Mouse (Mus musculus) MN1 (cell line): ENCODE measurements around the gene Nfia.

ENCODE experiments used
- DNase-seq: peaks from one replicate; pipeline ENCODE4 v3.0.0-alpha.2; 2016; ENCODE audit warnings: low spot score

Nfia gene

DNA sequence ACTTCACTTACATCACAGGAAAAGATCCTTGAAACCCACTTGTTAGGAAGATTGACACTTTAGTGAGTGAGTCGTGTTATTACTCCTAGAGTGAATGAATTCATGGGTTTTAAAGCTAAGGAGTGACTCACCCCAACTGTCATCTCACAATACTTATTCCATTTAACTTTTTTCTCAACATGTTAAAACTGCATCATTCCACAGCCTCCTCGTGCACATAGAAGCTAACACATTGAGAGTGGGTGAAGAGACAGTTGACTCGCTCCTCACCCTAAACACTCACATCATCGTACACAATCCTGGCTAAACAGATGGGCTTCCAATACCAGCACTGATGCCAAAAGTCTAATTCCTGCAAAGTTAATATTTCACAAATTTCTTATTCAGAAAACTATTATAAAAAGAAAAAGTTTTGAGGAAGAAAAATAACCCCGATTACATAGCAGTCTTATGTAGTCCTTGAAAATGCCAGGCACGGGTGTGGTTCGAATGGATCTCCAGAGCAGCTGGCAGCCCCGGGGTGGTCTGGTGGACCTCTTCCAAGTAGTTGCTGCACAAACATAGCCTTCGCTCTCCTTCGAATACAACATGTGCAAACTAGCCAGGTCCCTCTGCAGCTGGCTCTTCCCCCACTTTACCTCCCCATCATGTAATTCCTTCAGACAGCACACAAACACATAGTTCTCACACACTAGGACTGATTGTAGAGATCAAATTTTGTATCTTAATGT lies 178.0 kb downstream of the Nfia start:
- no peak for DNase-seq

DNA sequence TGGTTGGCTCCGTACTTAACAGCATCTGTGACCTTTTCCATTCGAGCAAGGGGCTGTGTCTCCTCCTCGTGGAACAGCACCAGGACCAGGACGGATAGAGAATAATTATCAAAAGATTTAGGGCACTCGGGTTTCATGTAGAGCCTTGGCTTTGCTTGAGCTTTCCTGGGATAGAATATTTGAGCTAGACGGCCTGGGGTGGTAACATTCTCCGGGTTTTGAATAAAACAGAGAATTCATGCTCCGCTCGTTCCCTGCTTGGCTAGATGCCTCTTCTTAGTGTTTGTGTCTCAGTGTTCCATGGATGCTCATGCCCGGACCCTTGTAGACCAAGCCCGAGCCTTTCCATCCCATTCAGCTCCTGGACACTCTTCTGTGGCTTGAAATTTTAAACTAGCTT lies 181.4 kb downstream of the Nfia start:
- DNase-seq, result no peak

DNA sequence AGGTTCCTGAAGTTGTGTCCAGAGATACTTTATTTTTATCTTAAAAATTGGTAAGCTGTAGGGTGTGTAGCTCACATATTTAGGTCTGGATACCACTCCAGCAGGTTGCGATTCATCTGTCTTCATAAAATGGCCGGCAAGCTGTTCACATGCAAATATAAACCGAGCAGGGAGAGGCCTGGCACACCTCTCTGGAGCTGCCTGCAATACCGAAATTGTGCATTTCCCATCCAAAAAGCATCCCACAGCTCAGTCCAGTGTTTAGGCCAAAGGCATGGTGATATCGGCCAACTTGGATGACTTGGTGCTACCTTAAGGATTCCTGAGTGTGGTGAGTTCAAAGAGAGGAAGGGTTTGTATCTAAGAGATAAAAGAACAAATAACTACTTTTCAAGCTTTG lies 185.6 kb downstream of the Nfia start:
- no peak for DNase-seq

DNA sequence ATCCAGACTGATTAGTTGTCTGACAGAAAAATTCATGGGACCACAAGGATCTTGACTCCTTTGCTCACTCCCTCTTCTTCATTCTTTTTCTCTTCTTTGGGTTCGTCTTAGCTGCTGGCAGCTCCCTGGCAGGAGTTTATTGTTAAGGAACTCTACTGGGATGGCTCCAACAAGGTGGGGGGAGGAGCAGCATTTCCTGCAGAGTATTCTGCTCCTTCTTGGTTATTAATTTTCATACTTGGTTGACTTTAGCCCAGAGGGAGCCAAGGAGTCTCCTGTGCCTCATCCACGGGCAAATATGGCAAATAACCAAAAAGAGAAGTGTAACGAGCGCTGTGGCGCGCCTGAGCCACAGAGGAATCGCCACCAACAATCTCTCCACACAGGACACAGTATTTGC lies 190.3 kb downstream of the Nfia start:
- no peak for DNase-seq

DNA sequence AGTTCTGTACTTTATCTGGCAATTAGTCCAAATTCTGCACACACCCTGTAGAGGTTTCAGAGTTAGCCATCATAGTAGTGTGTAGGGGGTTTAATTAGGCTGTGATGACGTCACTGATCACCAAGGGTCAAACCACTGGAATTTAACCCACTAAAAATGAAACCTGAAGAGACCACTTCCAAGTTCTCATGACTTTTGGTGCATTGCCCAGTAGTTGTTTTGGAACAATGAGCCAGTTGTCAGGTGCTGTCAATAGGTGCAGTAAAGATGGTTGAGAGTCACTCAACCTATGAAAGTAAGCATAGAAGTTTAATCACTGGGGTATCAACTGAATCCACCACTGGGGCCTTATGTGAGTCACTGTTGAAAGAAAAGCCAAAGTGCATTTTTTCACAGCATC lies 191.4 kb downstream of the Nfia start:
- no peak for DNase-seq

DNA sequence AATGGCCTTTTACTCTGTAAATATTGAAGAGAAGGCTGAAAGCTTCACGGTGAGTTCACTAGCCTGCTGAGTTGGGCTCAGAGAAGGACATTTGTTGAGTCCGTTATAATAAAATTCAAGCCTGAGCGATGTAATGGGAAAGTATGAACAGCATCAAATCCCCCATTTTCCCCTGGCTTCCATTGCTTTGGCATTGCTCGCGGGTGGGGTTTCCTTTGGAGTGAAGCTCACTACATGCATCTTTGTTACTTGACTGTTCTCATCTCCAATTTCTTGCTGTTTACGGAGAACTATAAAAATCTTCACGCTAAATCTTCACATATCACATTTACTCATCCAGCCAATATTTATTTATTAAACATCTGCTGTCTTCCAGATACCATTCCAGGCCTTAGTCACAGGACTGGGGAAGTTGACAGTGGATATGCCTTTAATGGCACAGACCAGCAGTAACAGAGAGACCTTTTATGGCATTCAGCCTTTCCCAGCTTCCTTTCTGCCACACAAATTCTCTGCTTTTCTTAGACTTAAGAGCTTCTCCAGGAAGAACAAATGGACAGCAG lies 196.3 kb downstream of the Nfia start:
- DNase-seq, result no peak

DNA sequence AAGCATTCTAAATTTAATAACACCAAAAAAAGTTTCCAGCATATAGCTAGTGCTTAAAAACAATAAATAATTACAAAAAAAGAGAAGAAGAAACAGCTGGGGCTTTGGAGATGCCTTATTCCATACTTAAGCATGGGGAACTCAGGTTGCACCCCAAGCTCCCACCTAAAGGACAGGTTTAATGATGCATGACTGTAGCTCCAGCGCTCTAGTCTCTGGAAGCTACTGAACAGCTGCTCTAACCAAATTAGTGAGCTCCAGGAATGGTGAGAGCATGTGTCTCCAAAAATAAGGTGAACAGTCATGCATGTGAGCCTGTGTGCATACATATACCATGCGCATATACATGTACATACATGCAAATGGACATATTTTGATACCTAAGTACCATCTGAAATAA lies 200.5 kb downstream of the Nfia start:
- DNase-seq, result no peak

DNA sequence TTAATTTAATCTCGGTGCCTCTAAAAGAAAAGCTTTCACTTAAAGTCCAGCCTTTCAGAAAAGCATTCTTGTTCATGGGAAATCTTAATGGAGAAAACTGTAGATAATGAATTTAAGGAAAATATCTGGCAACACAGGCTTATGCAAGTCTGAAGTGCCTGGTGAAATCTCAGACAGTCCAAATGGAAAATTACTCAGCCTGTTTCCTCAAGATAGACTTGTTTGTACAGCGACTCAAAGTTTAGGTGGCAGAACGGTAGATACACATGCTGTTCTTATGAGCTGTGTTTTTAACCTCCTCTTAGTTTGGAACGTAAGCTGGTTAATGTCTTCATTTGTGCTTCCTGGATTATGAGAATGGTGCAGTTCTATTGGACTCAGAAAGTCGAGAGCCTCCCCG lies 201.5 kb downstream of the Nfia start:
- DNase-seq, result peak; percentile 41

DNA sequence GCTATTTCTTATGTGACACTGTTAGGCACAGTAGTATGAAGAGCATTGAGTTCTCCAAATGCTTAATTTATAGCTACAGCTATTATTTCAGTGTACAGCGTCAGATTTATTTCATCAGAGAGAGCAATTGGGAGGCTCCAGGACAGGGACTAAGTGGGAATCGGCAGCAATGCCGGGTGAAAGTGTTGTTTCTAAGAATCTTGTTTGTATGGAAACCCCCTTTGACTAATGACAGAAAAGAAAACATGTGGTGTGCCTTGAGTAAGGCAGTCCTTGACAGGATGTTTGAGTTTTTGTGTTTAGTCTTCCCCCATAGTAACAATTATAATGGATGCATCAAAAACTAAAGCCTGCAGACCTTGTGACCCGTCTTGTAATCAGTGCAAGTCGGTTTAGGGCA lies 204.4 kb downstream of the Nfia start:
- DNase-seq, result no peak

DNA sequence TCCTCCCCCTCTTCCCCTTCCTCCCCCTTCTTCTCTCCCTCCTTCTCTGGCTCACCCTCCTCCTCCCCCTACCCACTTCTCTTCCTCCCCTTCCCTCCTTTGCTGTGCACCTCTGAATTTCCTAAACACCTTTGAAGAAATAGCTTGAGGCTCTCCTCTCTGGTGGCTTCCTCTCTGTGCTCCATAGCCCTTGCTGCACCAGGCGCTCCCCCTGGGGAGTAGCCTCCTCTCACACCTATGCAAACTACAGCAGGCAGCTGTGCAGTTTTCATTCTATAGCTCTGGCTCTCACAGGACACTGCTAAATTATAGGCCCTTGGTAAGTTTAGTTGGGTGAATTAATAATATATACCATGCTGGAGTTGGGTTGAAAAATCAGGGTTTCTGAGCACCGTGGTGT lies 211.8 kb downstream of the Nfia start:
- DNase-seq, result no peak

DNA sequence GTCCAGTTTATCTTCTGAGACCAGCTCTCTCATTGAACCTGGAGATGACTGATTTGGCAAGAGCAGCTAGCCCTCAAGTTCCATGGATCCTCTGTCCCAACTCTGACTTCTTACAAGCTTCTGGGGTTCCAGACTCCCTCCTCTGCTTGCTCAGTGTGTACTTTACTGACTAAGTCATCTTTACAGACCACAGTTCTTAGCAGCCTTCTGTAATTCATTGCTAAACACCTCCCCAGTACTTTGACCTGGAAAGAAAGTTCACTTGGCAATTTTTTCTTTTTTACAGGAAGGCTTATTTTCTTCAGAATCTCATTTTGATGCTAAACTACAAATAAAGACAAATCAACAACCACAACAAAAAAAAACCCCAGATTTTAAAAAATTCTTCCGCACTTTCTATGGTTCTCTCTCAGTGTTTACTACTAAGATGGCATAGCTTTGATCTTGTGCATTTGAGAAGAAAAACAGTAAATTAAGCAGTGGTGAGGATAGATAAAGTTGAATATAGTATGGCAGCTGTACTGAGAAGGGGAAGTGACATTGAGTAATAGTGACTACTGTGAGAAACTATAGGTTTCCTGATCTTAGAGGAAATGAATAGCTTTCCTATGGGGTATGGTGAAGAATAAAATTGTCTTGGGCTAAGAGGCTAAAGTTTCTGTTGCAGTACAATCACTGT lies 213.7 kb downstream of the Nfia start:
- DNase-seq, result no peak

DNA sequence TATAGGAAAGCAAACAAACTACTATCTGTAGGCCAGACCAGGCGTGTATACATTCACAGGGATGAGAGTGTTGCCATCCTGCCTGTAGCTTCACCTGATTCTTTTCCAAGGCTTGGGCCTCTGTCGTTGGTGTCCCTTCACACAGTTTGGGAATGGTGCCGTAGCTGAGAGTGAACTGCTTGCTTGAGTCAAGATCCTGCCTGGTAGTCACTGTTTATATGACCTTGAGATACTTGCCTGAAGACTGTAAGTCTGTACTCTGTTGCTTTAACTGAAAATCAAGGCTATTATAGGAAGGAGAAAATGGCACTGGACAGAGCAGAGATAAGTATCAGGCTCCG lies 214.2 kb downstream of the Nfia start:
- no peak for DNase-seq

DNA sequence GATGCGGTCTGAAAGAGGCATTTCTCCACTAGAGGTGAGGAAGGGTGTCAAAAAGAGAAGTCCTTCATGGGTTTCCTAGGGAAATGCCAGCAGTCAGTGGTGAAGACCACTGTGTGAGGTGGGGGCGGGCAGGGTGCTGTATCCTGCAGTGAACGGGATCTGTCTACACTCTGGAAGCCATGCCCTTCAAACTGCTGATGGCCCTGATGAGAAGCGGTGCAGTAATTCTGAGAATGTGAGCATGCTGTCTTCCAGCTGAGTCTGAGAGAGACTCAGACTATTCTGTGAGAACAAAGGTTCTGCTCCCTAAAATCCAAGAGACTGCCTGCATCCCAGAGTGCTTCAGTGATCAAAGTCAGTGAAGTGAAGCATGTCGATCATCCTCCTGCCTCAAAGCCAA lies 216.2 kb downstream of the Nfia start:
- no peak for DNase-seq

DNA sequence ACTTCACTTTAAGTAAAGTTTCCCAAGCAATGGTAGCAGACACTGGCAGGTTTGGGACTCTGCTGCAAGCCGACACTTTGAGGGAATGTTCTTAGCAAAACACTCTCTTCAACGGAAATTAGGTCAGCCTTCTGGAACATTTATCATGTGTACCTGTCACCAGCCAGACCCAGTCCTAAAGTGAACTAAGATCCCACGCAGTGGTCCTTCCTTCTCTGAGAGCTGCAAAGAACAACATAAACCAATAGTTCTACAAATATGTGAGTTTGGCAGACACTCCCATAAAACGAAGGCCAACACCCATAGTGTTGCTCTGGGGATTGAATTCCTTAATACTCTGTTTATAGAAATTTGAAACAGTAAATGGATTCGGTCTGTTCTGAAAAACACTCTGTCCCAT lies 217.9 kb downstream of the Nfia start:
- no peak for DNase-seq

DNA sequence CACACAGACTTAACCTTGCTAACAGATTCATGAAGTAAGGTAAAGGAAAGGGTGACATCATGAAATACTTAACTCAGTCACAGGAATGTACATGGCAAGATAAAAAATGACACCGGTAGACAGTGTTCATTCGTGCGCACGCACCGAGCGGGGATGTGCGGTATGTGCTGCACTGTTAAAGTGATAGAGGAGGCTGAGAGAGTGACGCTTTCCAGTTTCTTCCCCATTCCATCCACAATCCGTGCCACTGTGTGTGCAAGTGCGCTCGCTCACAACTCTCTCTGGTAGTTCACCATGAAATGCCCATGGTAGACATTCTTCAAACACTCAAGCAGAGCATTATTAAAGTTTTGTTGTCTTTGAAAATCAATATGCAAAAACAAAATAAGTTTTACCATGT lies 218.9 kb downstream of the Nfia start:
- no peak for DNase-seq

DNA sequence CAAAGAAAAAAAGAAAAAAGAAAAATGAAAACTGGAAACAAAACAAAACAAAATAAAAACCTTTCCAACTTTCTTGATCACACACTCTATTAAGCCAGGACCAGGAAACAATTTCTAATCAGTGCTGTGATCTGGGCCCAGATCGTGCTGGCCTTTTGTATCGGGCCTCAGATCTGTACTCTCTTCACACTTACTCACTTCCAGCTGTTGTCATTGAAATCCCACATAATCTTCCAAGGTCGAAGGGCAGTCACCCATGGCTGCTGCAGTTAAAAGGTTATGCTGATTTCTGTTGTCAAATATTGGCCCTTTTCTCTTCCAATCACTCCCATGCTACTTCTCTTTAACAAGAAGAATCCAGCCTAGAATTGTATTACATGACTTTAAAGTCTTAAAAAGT lies 219.3 kb downstream of the Nfia start:
- no peak for DNase-seq

DNA sequence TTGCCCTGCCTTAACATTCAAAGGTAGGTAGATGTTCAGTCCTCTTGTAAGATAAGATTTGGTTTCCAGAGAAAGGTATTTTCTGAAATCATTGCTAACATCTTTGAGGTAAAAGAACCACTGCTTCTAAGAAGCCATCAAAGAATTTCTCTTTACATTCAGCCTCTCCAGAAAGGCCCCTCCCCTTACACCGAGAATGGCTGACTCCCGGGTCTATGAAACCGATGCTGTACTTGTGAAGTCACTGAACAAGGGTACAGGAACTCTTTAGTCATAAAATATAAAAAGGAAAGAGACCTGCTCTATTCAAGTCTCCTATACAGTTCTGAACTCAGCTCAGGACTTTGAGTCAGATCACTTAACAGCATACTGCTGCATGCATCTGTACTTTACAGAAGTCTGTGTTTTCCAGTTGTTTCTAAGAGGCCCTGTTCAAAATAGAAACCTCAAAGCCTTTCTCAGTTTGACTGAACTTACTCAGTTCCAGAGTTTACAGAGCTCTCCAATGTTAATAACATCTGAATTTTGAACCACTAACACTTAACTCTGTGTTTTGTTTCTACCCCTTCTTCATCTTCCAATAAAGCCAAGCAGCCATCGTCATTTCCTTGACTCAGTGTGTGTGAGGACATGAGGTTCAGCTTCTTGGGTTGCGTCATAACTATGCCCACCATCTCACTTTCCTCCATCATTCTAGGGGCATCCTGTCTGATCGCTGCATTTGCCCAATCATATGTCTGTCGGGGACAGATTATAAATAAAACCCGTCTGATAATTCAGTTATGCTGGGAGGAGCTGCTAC lies 223.6 kb downstream of the Nfia start:
- DNase-seq, result no peak

DNA sequence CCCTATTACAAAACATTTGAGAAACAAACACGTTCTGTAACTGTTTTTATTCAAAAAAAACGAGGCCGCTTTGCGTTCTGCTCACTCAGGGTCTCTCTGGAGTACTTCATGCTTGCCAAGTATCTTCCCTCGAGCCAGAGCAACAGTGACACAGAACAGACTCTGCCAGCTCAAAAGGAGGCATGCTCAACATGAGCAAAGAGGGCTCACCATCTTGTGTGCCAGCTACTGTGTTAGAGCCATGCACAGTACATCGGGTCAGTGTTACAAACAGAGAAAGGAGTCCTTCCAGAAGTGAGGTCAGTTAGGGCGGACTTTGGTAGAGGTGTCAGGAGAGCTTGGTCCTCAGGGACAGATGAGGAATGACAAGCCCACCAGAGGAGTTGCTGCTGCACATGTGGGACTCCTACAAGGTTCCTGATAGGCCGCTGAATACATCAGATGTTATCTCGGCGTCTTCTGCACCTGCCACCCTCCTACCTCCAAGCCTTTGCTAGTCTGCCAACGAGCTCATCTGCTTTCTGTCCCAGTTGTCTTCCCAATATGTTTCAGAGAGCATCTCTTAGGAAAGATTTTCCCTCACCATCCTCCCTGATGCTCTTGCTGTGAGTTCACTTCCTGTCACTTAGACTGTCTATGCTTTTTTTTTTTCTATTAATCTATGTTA lies 224.8 kb downstream of the Nfia start:
- no peak for DNase-seq

DNA sequence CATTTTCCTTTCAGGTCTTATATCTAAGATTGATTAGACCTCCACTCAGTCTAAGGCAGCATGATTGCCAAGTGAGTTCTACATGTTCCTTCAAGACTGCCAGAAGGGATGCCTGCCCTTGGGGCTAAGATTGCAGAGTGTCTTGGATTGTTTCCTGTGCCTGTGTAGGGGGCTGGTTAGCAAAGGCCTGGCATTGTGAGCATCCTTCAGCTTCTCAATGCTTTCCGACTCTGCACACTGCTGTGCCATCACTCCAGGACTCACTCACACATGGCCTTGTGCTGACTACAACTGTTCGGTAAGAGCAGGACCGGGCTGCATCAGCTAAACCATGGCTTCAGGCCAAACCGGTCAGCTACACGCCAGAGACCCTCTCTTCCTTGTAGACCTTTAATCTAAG lies 229.7 kb downstream of the Nfia start:
- DNase-seq, result no peak

DNA sequence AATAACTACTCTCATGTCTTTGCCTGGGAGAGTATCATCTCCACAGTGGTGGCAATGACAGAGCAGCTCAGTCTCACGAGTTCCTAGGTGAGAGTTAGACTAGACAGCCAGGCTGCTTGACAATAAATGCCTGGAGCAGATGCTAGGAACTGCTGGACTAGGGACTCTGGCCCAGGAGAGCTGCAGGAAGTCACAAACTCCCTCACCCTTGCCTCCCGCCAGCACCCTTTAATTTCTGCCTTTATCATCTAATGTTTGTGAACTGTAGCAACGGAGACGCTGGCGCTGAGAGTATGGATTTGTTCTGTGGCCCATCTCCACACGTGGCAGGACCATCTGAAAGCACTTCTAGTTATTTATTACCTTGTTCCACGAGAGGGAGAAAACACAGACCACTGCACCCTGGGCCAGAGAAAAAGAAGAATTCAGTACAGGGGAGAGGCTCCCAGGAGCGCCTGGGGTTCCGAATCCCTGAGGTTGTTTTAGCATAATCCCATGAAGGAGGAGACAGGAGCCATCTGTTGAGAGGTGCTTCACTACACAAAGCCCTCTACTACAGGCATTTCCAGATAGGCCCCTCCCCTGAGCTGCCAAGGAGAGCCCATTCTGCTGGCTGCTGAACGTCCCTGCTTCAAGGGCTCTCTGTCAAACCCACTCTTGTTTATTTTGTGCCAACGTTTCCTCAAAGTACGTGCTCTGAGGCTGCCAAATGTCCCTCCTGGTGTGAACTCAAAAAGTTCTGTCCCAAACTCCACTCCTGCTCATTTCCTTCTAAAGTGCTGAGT lies 231.0 kb downstream of the Nfia start:
- DNase-seq, result no peak

DNA sequence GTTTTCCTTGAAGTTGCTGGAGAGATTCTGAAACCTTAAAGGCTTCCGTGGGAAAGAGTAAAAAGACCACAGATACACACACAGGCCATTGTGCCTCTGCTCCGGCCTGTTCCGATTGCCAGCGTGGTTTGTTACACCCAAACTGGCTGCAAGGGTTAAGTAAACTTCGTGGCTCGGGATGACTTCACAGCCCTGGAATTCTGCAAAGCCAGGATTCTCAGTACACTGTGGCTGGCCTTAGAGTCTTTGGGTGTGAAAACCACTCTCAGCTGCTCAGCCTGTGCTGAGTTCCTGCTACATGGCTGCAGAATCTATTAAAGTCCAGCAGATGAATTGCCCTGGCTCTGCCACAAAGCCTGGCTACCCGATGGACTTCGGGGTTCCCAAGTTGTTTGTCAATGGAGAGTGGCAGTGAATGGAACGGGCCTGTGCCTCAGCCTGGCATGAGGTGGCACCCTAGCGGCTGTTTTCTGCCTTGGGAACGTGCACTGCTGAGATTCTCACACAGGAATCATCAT lies 231.6 kb downstream of the Nfia start:
- no peak for DNase-seq
